Mouse (Mus musculus): ENCODE results near the gene Atp6v0d1.
A peak's percentile ranks its signal among the peaks of the same experiment; 100 is the strongest.
"Not testable (repeated sequence)": the region's sequence is repeated elsewhere in the genome, so short reads cannot be mapped to it uniquely, and the experiment has no call there.

Atp6v0d1 gene

DNA sequence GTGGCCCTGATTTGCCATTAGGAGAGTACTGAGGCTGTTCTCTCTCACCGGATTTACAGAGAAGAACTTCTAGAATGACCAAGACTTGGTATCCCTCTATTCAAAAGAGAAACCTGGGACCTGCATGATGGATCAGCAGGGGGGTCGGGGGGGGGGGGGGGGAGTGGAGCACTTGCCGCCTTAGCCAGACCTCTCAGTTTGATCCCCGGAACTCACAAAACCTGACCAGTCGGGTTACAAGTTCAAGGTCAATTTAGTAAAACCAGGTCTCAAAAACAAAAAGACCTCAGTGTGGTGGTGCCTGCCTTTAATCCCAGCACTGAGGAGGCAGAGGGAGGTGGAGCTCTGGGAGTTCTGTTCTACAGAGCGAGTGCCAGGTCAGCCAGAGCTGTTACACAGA, 8.9 kb upstream of the Atp6v0d1 start:
- no peak for DNase-seq (ENCODE audit: low spot score in 2 of 2)

DNA sequence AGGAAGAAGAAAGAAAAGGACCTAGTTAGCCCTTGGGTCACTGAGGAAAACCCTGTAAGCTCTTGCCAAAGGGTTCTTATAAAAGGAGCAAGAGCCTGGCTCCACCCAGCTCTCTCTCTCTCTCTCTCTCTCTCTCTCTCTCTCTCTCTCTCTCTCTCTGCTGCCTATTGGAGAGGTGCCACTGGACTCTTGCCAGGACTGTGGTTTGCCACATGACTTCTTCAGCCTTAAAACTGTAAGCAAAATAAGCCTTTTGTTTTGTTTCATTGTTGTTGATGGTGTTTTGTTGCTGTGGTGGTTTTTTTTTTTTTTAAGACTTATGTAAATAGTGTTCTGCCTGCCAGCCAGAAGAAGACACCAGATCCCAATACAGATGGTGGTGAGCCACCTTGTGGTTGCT, 7.6 kb upstream of the Atp6v0d1 start:
- no peak for DNase-seq (ENCODE audit: low spot score in 2 of 2)

DNA sequence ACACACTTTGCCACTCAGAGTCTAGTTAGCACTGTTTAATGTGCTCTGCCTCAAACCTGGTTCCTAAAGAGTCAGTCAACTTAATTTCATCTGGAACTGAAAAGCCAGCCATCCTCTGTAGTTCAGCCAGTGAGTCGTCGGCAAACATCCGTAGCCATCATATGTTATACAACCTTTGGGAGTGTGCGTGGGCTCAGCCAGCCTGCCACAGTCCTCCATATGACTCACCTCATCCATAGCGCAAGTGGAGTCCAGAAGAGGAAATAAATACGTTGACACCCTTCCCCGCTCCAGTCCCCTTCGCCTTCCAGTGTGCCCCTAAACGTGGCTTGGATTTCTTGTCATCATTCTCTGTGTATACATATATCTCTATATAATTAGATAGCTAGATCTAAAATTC, 6.0 kb upstream of the Atp6v0d1 start:
- no peak for DNase-seq (ENCODE audit: low spot score in 2 of 2)

DNA sequence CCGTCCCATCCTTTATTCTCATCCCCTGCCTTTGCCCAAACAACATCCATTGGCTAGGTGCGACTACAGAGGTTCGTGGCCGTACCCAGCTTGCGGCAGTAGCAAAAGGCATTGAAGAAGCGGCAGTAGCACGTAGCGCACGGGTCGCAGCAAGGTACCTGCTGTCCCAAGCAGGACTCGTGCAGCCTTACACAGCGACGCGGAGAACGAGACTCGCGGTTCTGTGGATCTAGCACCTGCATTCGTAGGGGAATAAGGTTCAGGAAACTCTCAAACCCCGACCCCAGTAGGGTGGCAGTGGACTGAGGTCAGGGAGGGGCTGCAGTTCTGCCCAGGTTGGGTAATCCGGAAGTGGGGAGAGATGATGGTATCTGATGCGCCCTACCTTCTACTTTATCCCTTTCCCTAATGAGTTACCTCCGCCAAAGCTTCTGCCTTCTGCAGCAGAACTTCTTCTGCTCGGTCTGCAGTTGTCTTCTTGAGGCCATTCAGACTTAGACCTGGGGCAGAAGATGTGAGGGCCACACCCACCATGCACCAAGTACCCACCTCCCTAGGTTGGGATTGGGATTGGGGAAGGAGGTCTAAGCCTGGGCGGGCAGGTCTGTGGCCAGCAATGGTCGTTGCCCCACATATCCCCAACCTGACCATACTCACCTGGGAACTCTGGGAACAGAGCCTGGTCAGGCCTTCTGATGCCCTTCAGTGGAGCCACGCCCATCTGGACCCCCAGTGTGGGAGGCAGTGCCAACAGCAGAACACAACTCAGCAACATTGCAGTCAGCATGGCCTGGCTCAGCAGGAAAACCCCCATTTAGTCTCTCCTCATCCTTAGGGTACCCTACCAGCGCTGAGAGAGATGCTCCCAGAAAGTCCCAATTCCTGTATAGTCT, 1.1 kb upstream of the Atp6v0d1 start:
- DNase-seq (ENCODE audit: low spot score in 2 of 2) = peak; percentile 31 to 78

DNA sequence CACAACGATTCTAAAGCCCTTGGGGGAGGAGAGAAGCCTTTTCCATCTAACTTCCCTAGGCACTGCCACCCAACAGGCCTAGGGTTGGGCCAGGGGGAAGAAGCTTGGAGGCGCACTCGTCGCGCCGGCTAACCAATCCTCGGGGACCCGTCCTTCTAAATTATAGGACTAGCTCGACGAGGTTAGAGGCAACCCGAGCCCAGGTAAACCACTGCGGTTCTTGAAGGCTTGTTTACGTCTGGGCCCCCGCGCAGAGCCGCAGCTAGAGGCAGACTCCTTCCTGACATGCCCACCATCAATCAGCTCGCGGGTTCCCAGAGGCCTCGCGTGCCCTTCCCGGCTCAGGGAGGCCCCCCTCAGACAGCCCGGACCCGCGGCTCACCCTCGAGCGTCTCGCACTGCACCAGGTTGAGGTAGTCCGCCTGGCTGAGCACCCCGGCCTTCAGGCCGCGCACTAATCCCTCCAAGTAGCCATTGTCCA, 406 bp downstream of the Atp6v0d1 start:
- DNase-seq (ENCODE audit: low spot score in 2 of 2) = peak in 1 of 2 experiments; percentile 84

DNA sequence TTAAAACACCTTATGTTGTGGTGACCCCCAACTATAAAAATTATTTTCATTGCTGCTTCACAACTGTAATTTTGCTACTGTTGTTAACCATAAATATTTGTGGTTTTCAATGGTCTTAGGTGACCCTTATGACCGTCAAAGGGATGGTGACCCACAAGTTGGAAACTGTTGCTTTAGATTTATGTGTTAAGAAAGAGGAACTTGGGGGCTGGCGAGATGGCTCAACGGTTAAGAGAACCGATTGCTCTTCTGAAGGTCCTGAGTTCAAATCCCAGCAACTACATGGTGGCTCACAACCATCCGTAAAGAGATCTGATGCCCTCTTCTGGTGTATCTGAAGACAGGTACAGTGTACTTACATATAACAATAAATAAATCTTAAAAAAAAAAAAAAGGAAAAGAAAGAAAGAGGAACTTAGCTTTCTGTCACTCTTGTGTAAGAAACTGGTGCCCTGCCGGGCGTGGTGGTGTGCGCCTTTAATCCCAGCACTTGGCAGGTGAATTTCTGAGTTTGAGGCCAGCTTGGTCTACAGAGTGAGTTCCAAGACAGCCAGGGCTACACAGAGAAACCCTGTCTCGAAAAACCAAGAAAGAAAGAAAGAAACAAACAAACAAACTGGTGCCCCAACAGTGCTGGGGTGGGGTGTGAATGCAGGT, 1.1 kb downstream of the Atp6v0d1 start:
- DNase-seq (ENCODE audit: low spot score in 2 of 2) = not testable (repeated sequence)

DNA sequence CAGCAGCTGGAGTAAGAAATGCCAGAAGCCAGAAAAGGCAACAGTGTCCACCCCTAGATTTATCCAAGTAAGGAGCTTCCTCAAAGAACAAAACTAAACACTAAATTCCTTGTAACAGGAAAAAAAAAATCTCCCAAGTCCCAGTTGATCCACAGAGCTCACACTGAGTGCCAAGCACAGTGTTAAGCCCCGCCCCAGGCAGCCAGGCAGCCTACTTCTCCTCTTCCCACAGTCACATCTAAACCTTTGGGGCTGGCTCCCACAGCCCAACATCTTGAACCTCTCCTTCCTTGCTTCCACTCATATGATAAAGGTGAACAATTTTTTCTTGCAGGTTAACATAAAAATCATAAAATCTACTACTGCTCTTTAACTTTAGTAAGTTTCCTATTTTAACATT, 2.0 kb downstream of the Atp6v0d1 start:
- DNase-seq (ENCODE audit: low spot score in 2 of 2) = no peak

DNA sequence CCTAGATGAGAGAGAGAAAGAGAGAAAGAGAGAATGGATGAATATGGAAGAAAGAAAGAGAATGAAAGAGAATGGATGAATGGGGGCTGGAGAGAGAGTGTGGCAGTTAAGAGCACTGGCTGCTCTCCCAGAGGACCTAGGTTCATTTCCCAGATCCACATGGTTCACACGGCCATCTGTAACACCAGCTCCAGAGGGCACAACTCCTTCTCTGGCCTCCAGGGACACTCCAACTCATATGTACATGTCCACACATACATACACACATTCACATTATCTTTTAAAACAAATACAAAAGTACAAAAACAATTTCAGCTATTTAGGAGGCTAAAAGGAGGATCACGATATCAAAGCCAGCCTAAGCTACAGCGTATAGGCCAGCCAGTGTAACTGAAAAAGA, 3.0 kb downstream of the Atp6v0d1 start:
- DNase-seq (ENCODE audit: low spot score in 2 of 2) = no peak

DNA sequence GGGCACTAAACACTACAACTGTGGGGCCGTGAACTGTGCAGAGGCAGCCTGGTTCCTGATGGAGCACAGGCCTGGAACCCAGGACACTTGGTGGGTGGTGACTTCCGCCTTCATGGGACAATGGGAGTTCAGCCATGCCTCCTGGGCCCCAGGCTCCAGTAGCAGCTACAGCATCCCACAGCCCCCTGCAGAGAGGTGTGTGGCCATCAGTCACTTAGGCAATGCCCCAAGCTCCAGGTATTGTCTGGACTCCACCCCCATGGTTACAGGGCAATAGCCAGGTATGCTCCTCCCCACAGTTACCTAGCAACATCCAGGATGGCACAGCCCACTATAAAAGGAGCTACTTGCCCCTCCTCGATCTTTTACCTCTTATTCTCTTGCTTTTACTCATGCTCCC, 10.6 kb downstream of the Atp6v0d1 start:
- DNase-seq (ENCODE audit: low spot score in 2 of 2) = no peak

DNA sequence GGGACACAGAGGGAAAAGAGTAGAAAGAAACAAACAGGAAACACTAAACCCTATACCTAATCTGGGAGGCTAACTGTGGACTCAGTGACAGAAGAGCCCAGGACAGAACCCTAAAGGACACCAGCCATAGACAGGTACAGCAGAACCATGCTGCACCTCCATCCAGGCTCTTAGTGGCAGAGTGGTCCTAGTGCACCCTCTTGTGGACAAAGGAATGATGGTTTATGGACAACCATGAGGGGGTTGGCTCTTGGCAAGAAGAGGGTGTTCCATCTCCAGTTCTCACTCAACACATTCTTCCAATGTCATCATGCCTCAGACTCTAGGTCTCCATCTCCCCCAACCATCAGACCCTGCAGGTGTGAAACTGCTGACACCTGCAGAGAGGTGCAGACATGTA, 11.8 kb downstream of the Atp6v0d1 start:
- DNase-seq (ENCODE audit: low spot score in 2 of 2) = peak; percentile 56 to 74

DNA sequence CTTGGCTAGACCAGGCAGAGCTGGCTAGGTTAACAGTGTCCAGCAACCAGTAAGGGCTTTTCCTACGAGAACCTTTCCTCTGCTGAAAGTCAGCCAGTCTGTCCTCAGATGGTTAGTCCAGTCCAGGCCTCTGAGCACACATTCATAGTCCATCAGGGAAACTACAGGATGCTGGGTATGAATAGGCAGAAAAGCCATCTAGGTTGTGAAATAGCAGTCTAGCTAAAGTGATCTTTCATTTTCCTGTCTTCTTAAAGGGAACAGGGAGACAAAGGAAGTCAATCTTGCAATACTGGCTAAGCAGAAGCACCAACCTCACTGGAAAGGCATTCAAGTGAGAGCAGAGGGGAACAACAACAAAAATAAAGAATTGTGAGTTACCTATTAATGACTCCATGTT, 13.0 kb downstream of the Atp6v0d1 start:
- DNase-seq (ENCODE audit: low spot score in 2 of 2) = no peak

DNA sequence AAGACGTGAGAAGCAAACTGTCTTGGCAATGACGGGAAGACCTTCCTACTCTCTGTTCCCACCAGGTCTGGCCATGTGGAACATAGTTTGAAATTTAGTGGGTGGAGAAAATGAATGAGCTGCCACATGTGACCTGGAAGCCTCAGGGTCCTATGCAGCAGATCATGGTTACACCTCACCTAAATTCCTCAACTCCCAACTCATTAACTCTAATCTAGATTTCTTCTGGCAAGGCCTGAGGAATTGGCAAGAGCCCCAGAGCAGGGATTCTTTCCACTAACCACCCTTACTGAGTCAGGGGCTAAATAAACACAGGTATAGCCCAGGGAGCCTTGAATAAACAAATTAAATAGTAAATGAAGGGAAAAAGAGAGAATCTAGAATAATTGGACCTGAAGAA, 13.8 kb downstream of the Atp6v0d1 start:
- no peak for DNase-seq (ENCODE audit: low spot score in 2 of 2)

DNA sequence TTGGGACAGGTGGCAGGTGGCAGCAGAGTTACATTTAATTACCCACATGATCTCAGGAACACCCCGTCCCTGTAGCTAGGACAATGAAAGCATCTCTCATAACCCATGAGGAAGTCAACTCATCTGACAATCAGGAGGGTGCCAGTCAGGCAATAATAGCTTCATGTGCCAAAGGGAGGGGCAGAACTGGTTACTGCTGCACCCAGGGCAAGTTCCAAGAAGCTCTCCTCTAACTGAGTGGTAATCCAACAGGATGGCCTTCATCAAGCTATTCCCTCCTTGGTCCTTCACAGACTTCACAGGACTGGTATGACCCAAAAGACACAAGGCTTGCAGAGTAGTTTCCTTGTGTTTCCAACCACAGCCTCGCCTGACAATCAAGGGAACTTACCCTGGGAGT, 15.8 kb downstream of the Atp6v0d1 start:
- DNase-seq (ENCODE audit: low spot score in 2 of 2) = no peak

DNA sequence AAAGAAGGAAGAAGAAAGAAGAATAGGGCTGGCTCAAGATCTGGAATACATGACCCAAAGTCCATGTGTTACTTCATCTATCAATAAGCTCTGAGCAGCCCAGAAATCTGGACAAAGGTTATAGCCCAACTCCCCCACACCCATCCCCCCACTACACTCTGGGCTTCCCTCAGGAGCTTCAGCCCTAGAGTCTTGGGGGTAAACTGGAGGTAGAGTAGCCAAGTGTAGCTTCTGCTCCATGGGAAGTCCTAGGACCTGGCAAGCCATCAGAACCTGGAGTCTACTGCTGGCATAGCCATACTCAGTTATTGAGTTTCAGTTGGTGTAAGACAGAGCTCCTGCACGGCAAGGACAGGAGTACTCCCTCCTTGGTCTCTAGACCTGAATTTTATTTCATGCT, 16.3 kb downstream of the Atp6v0d1 start:
- DNase-seq (ENCODE audit: low spot score in 2 of 2) = no peak

DNA sequence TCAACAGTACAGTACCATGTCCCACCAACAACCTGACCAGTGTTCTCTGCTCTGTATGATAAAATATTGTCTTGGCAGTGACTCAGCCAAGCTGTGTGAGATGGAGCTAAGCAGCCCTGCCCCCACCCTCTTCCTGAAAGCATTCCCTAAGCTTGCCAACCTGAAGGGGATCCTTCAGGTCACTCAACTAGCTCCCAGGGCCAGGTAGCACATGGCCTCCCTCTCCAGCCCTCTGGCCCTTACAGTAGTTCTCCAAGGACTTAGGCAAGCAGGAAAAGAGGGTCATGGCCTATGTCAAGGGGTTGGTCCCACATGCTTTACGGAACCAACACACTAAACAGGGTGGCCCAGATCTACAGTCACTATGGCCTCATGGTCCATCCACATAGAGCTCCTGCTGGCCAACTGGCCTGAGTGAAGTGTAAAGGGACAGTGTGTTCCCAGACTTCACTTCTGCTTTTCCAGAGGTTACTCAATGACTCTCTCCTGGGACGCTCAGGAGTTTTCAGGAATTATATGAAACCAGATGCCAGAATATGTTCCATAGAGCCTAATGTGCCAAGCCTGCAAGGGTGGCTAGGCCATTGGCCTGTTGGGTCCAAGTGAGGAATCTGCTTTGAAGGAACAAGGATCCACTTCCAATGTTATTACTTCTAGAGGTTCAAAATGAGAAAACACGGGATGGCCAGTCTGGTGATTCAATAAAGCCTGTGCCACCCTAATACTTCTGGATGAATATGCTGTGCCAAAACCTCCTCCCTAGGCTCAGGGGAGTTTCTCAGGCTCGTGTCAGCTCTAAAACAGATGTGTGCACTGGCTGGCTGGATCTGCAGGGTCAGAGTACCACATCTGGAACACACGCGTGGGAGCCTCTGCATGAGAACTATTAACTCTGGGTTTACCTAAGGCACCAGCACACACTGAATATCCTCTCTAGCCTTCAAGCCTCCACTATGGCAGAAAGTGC, 19.2 kb downstream of the Atp6v0d1 start:
- DNase-seq (ENCODE audit: low spot score in 2 of 2) = no peak

DNA sequence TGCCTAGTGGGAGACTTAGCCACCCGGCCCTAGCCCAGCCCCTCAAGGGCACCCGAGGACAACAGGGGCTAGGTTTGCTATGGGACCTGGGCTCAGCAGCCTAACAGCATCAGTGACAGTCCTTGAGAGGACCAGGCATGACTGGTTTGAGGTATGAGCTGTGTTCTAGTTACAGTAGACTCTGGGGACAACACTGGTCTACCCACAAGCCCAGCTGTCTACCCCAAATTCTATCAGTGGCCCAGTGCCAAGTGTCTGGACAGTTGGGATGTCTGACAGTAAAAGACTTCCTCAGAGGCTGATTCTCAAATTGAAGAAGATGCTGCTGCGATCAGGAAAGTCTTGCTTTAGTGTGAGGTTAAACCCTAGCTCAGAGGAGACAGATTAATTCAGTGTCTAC, 20.6 kb downstream of the Atp6v0d1 start:
- DNase-seq (ENCODE audit: low spot score in 2 of 2) = no peak

DNA sequence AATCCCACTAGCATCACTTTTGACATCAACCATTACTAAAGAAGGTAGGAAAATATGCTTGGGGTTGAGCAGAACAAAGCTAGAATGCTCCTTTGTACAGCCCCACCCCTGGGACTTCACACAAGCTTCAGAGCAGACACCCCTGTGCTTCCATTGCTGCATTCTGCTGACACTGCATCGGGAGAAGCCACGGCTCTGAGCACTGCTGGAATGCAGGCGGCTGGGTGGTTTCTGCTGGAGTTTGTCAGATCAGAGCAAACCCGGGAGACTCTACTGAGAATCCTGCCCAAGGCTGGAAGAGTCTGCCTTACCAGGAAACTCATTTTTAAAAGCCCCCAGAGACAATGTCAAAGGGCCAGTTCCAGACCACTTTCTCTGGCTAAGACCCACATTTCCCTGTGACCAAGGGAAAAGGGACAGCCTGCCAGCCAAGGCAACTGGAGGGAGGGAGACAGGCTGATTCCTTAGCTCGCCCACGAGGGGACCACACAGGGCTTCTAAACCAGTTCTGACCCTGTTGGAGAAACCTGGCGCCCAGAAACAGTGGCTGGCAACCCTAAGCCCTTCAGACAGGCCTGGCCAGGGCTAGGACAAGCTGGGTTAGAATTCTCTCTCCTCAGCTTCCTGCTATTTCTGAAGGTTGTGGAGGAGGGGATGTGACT, 21.2 kb downstream of the Atp6v0d1 start:
- no peak for DNase-seq (ENCODE audit: low spot score in 2 of 2)

DNA sequence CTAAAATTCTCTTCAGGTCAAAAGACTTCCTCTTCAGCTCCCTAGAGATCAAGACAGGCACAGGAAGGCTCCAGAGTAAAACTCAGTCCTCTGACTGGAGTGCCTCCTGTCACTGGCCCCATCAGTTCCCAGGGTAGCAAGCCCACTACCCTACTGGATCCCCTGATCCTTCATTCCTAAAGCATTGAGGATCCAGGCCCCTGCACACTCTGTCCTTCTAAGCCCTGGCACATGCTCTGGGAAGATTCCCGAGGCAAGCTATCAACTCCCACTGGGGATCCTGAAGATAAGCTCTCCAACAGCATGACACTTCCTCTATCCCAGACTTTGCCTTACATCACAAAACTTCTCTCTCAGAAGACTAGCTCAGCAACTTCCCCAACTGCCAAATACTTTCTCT, 22.1 kb downstream of the Atp6v0d1 start:
- no peak for DNase-seq (ENCODE audit: low spot score in 2 of 2)

DNA sequence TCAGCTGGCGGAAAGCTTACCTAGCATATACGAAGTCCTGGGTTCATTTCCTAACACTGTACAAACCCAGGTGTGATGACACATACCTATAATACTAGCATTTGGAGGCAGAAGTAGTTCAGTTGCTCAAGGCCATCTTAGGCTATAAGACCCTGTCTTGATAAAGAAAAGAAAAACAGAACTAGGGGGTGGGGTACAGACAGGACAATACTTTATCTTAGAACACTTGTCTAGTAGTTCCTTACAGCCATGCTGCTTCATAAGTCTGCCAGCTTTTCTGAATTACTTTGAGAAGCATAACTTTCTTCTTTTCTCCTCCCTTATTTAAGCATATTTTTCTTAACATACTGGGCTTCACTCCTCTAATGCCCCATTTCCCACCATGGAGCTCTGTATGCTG, 23.0 kb downstream of the Atp6v0d1 start:
- no peak for DNase-seq (ENCODE audit: low spot score in 2 of 2)

DNA sequence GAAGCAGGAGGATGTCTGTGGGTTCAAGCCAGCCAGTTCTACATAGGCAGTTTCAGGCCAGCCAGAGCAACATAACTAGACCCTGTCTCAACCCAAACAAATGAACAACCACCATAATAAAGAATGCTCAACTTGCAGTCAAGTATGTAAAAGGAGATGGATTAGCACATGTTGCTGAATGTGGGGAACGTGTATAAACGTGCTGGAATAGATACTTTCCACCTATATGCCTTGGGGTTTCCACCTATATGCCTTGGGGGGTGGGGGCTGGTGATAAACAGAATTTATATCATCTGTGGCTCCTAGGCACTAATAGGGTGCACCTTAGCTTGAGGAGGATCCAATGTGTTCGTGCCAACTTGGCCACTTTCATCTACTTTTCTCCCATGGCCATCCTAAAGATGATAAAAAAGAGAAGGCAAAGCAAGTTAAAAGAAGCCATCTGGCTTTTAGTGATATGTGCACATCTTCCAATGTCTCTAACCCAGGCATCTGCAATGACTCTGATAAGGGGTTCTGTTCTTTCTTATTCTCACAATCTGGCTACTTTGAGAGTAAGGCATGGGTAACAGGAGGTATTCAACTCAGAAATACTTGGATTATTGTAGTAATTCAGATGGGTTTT, 23.7 kb downstream of the Atp6v0d1 start:
- DNase-seq (ENCODE audit: low spot score in 2 of 2) = no peak

DNA sequence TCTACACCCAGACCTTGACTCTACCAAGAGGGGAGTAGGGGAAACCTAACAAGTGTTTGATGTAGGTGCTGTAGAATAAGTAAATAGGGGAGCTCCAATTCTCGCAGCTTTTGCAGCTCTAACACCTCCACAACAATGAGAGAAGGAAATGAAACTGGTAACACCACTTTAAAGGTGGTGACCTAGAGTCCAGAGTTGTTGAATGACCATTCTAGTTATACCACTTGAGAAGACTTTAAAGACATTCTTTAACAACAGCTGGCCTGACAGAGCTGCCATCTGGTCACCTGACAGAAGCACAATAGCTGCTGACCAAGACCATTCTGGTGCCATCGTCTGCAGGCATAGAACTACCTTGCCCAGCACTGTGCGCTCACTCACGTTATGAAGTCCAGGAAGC, 26.9 kb downstream of the Atp6v0d1 start:
- DNase-seq (ENCODE audit: low spot score in 2 of 2) = no peak

Measured in spleen, postnatal 4 days (tissue).